Mouse (Mus musculus) liver, embryonic 14.5 days (tissue): ENCODE data around the gene Abraxas1. TPM values are rescaled to one million over a fixed set of nuclear protein-coding genes. Genes with fewer than 3 reads are reported as not detected.

Experiments
- ATAC-seq: fragments of 200-750 bp; cut with Nextera tagmentation; 2 replicates; pipeline ENCODE4 v1.8.0; 2017; ENCODE audit warnings: moderate number of reproducible peaks, mild to moderate bottlenecking, moderate library complexity; ENCODE audit not compliant: insufficient read depth
- DNase-seq, 3 experiments: peaks; one replicate each; pipeline ENCODE4 v3.0.0-alpha.2; 2012 to 2013; ENCODE audit warnings: low read depth in 3 of 3, low spot score in 3 of 3
- H3K27ac ChIP-seq: fragments of 300-500 bp; sonication (generic); 2 replicates; pipeline ENCODE4 v1.5.1; 2014; ENCODE audit warnings: moderate library complexity, mild to moderate bottlenecking, control low read depth, inconsistent platforms
- H3K27me3 ChIP-seq: fragments of 300-500 bp; sonication (generic); 2 replicates; pipeline ENCODE4 v1.6.1; 2014; ENCODE audit warnings: mild to moderate bottlenecking, low read length, moderate library complexity; ENCODE audit not compliant: control insufficient read depth, insufficient read depth
- H3K36me3 ChIP-seq: fragments of 300-500 bp; sonication (generic); replicated peaks from 2 replicates; pipeline ENCODE4 v1.6.1; 2014; ENCODE audit warnings: low read depth; ENCODE audit not compliant: control insufficient read depth, insufficient read depth
- H3K4me1 ChIP-seq, 2 experiments: fragments of 200-500 bp in 1 of 2; fragments of 300-500 bp in 1 of 2; sonication (generic) in 1 of 2; replicated peaks; 2 replicates each; pipeline ENCODE4 v1.6.1; 2012 to 2014; ENCODE audit warnings: antibody characterized with exemption in 1 of 2, inconsistent platforms in 1 of 2, low read length in 1 of 2; ENCODE audit not compliant: control insufficient read depth in 2 of 2, insufficient read depth in 2 of 2
- H3K4me2 ChIP-seq: fragments of 300-500 bp; sonication (generic); 2 replicates; pipeline ENCODE4 v1.6.1; 2014; ENCODE audit warnings: low read depth, mild to moderate bottlenecking, control low read depth, moderate library complexity
- H3K4me3 ChIP-seq, 2 experiments: fragments of 200-500 bp in 1 of 2; fragments of 300-500 bp in 1 of 2; sonication (generic) in 1 of 2; 2 replicates each; pipeline ENCODE4 v1.5.1; 2012 to 2014; ENCODE audit warnings: low read depth in 2 of 2, low read length in 2 of 2, mild to moderate bottlenecking in 2 of 2, control low read depth in 1 of 2, inconsistent platforms in 1 of 2, moderate library complexity in 1 of 2; ENCODE audit not compliant: insufficient read depth in 1 of 2
- H3K9ac ChIP-seq: fragments of 300-500 bp; sonication (generic); replicated peaks from 2 replicates; pipeline ENCODE4 v1.6.1; 2014; ENCODE audit warnings: mild to moderate bottlenecking, control low read depth, moderate library complexity
- H3K9me3 ChIP-seq: fragments of 300-500 bp; sonication (generic); 2 replicates; pipeline ENCODE4 v1.6.1; 2016; ENCODE audit warnings: low read length, mixed read lengths; ENCODE audit not compliant: control insufficient read depth
- CTCF ChIP-seq: IDR thresholded peaks from 2 replicates; pipeline ENCODE4 v1.5.1; 2016; ENCODE audit warnings: antibody characterized with exemption, low read depth, control low read depth
- EP300 ChIP-seq: IDR thresholded peaks from 2 replicates; pipeline ENCODE4 v1.6.1; 2016; ENCODE audit warnings: antibody characterized with exemption, low read depth
- WGBS: fragments of 180-500 bp; shearing (Covaris S2); extraction: QIAGEN DNeasy Blood & Tissue Kit; methylation state at CpG from one replicate; pipeline ENCODE4 v1.1.7; 2014; ENCODE audit not compliant: insufficient replicate concordance; 5-methylcytosine and 5-hydroxymethylcytosine counted together
- polyA plus RNA-seq, 2 experiments: library from polyadenylated mRNA; depleted of rRNA in 1 of 2; stranded (reverse) in 1 of 2; unstranded in 1 of 2; fragments of >200 nt; fragmentation: Nextera tagmentation in 1 of 2; extraction: Ambion mirVana in 1 of 2; gene quantifications; 2 replicates each; pipeline versions ENCODE4 v1.2.1 to v1.2.3; 2012 to 2014

Abraxas1 gene
- polyA plus RNA-seq, 2 experiments, result 10.4 to 11.5 TPM

- no peak overlapping the region for H3K9ac ChIP-seq
- no peak for ATAC-seq
- peaks cover 45% of the 10 kb centered on the region for H3K27me3 ChIP-seq
Observed at GRCm38 (mm10) chr5:100847143-100847542, 26.4 kb upstream of the Abraxas1 start.

GRCm38 (mm10) chr5:100846599-100846920 is 25.8 kb upstream of the Abraxas1 start:
- peaks cover 45% of the 10 kb centered on the region for H3K27me3 ChIP-seq
- H3K36me3 ChIP-seq, result no peaks in the 10 kb centered on the region
- peak overlapping the region; percentile 56 to 62 for H3K4me3 ChIP-seq
- DNase-seq (no peak), ATAC-seq (peak; percentile 11; the same call in 1 of the 2 replicates)
- WGBS, result under 1% methylated on average over 22 of the region's 22 CpGs
- no peak for TF ChIP-seq EP300
- H3K4me2 ChIP-seq, result peak overlapping the region; percentile 67
- H3K4me1 ChIP-seq, result no peaks in the 10 kb centered on the region
- peak overlapping the region; percentile 31 for H3K9ac ChIP-seq
- H3K9me3 ChIP-seq, result no peaks in the 10 kb centered on the region
- H3K27ac ChIP-seq, result no peak overlapping the region

More at GRCm38 (mm10) chr5:100847143-100847542, 26.4 kb upstream of the Abraxas1 start:
- Histone ChIP-seq H3K9me3 (no peaks in the 10 kb centered on the region), H3K36me3 (no peaks in the 10 kb centered on the region), H3K4me2 (peak overlapping the region; percentile 67; the same call in 1 of the 2 replicates), H3K4me3 (no peak overlapping the region), H3K27ac (no peak overlapping the region), H3K4me1 (no peaks in the 10 kb centered on the region)
- no peak for DNase-seq
- WGBS, result 11% methylated on average over 2 of the region's 2 CpGs
- no peak for TF ChIP-seq CTCF
- TF ChIP-seq EP300, result no peak

GRCm38 (mm10) chr5:100845848-100846598 is 25.3 kb upstream of the Abraxas1 start:
- Histone ChIP-seq H3K36me3 (no peaks in the 10 kb centered on the region), H3K9me3 (no peaks in the 10 kb centered on the region), H3K27me3 (peaks cover 45% of the 10 kb centered on the region), H3K9ac (peak overlapping the region; percentile 31), H3K4me2 (peak overlapping the region; percentile 67), H3K27ac (no peak overlapping the region), H3K4me1 (no peaks in the 10 kb centered on the region), H3K4me3 (peak overlapping the region; percentile 56 to 62)
- peak in 1 of 3 experiments; percentile 22 for DNase-seq
- TF ChIP-seq EP300, result no peak
- TF ChIP-seq CTCF, result no peak
- peak; percentile 68; the same call in 1 of the 2 replicates for ATAC-seq
- under 1% methylated on average over 52 of the region's 52 CpGs for WGBS

GRCm38 (mm10) chr5:100845485-100845847 is 24.7 kb upstream of the Abraxas1 start, which contains the start of gene Gpat3:
Gene Gpat3 (plus strand): TSS chr5:100845713.
- ATAC-seq (no peak), DNase-seq (no peak)
- Histone ChIP-seq H3K36me3 (no peaks in the 10 kb centered on the region), H3K4me1 (no peaks in the 10 kb centered on the region), H3K27me3 (peaks cover 45% of the 10 kb centered on the region), H3K27ac (no peak within 1 kb of the TSS), H3K9me3 (no peaks in the 10 kb centered on the region), H3K4me2 (peak within 1 kb of the TSS; percentile 67), H3K4me3 (peak within 1 kb of the TSS; percentile 56 to 62), H3K9ac (peak within 1 kb of the TSS; percentile 31)
- 2% methylated on average over 16 of the region's 16 CpGs for WGBS
- TF ChIP-seq CTCF (no peak), EP300 (no peak)

- no peak overlapping the region for H3K4me3 ChIP-seq
- H3K27me3 ChIP-seq, result peaks cover 45% of the 10 kb centered on the region
- TF ChIP-seq EP300 (no peak), CTCF (no peak)
- no peak overlapping the region for H3K4me2 ChIP-seq
- no peak overlapping the region for H3K9ac ChIP-seq
- H3K27ac ChIP-seq, result no peak overlapping the region
- H3K36me3 ChIP-seq, result no peaks in the 10 kb centered on the region
- DNase-seq (no peak), ATAC-seq (no peak)
- WGBS, result 50% methylated on average over 3 of the region's 3 CpGs
- H3K9me3 ChIP-seq, result no peaks in the 10 kb centered on the region
- H3K4me1 ChIP-seq, result no peaks in the 10 kb centered on the region
Observed at GRCm38 (mm10) chr5:100844485-100844884, 23.7 kb upstream of the Abraxas1 start.
